Mouse (Mus musculus): Measurements from ENCODE around the gene Col4a6.

DNA sequence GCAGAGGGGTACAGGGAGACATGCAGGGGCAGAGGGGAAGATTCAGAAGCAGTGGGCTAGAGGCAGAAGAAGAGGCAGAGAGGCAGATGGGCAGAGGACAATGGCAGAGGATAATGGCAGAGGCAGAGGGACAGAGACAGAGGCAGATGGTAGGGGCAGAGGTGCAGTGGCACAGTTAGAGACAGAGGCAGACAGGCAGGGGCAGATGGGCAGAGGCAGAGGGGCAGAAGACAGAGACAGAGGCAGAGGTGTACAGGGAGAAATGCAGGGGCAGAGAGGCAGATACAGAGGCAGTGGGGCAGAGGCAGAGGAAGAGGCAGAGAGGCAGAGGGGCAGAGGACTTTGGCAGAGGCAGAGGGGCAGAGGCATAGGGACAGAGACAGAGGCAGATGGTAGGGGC, 322.7 kb downstream of the Col4a6 start:
- no peak for TF ChIP-seq CTCF (IDR thresholded peaks at IDR 0.05; ENCODE audit: low read depth, low read length)
- no peak for TF ChIP-seq POLR2A (IDR thresholded peaks at IDR 0.05; ENCODE audit: insufficient read depth, low read length)
